In genomic region chrX:142564186-142564585, GRCm38 (mm10) we compare ENCODE assay signal across 21 mouse cellular contexts.
DNase-seq lines count a peak whose midpoint lies in the region; ATAC-seq and TF ChIP-seq lines count a peak whose summit lies in the region.
"Had no signal": no experiment of that assay in that cellular context is flagged by ENCODE, and none has a peak within 500 bp of the region (broad histone marks: within the 10 kb centered on the region; RNA-seq: fewer than 3 reads in every experiment).

No protein-coding gene starts in this region.

- H3K9me3 ChIP-seq in forebrain, embryonic 14.5 days (replicated peaks; ENCODE audit: control insufficient read depth, low read length): no peaks in the 10 kb centered on the region
- H3K9me3 ChIP-seq: heart, embryonic 10.5 days; hindbrain, embryonic 10.5 days; limb, embryonic 12.5 days; liver, embryonic 15.5 days; midbrain, embryonic 10.5 days; stomach, embryonic 15.5 days had no signal

- H3K4me3 ChIP-seq in cerebellum, adult 2 months (replicated peaks; ENCODE audit: insufficient read depth, low read depth, low read length): no peak overlapping the region
- H3K4me3 ChIP-seq in gastrocnemius, adult 2 months: no peak overlapping the region
- no peak overlapping the region for H3K4me3 ChIP-seq in forebrain, embryonic 14.5 days (ENCODE audit: low read depth, low read length)
- H3K4me3 ChIP-seq: erythroblast, embryonic 14.5 days; heart, embryonic 10.5 days; hindbrain, embryonic 10.5 days; limb, embryonic 12.5 days; liver, embryonic 15.5 days; midbrain, embryonic 10.5 days; stomach, embryonic 15.5 days had no signal

- no peaks in the 10 kb centered on the region for H3K4me1 ChIP-seq in cerebellum, adult 2 months (ENCODE audit: control insufficient read depth, insufficient read depth, low read length)
- no peaks in the 10 kb centered on the region for H3K4me1 ChIP-seq in forebrain, embryonic 14.5 days (ENCODE audit: control insufficient read depth, insufficient read depth, low read length)
- H3K4me1 ChIP-seq: heart, embryonic 10.5 days; hindbrain, embryonic 10.5 days; limb, embryonic 12.5 days; liver, embryonic 15.5 days; midbrain, embryonic 10.5 days; stomach, embryonic 15.5 days had no signal

- no peak overlapping the region for H3K4me2 ChIP-seq in forebrain, embryonic 14.5 days (ENCODE audit: low read length)
- H3K4me2 ChIP-seq: limb, embryonic 12.5 days; liver, embryonic 15.5 days; stomach, embryonic 15.5 days had no signal

- H3K27me3 ChIP-seq in cerebellum, adult 2 months (ENCODE audit: control insufficient read depth, insufficient read depth, low read length): no peaks in the 10 kb centered on the region
- no peaks in the 10 kb centered on the region for H3K27me3 ChIP-seq in forebrain, embryonic 14.5 days (replicated peaks; ENCODE audit: control insufficient read depth, insufficient read depth, low read length)
- H3K27me3 ChIP-seq: CH12.LX; stomach, embryonic 15.5 days had no signal

- intact Hi-C loops in gastrocnemius, adult 2 months (cut with DNase I): no loop called here

- H3K27ac ChIP-seq in cerebellum, adult 2 months (ENCODE audit: insufficient read depth, low read length): no peak overlapping the region
- no peak overlapping the region for H3K27ac ChIP-seq in gastrocnemius, adult 2 months
- H3K27ac ChIP-seq in forebrain, embryonic 14.5 days (ENCODE audit: low read depth, low read length): no peak overlapping the region
- H3K27ac ChIP-seq: heart, embryonic 10.5 days; hindbrain, embryonic 10.5 days; limb, embryonic 12.5 days; liver, embryonic 15.5 days; midbrain, embryonic 10.5 days; stomach, embryonic 15.5 days had no signal

- DNase-seq in cerebellum, postnatal 10 days: peak; percentile 27 to 41
- DNase-seq in cerebellum, adult 2 months: no peak
- peak; percentile 18 for DNase-seq in kidney, postnatal 10 days
- no peak for DNase-seq in kidney, adult 18-20 months
- DNase-seq in adrenal gland, adult 2 months: peak; percentile 56
- DNase-seq in gastrocnemius, adult 2 months: peak; percentile 46
- DNase-seq in cerebellum, adult 18-20 months: no peak
- DNase-seq in forebrain, embryonic 14.5 days (ENCODE audit: low spot score): no peak
- DNase-seq: cerebellum, adult 11 months; kidney, postnatal 25 days; right cerebral cortex, adult 18-20 months had no signal

- TF ChIP-seq POLR2A in cerebellum, adult 2 months (IDR thresholded peaks at IDR 0.05; ENCODE audit: borderline replicate concordance, insufficient read depth, low read length): no peak

- TF ChIP-seq CTCF in cerebellum, adult 2 months (IDR thresholded peaks at IDR 0.05; ENCODE audit: borderline replicate concordance, insufficient read depth, low read depth, low read length): no peak
- TF ChIP-seq CTCF in gastrocnemius, adult 2 months (IDR thresholded peaks at IDR 0.05): no peak

- H3K36me3 ChIP-seq in forebrain, embryonic 14.5 days (ENCODE audit: control insufficient read depth, insufficient read depth, low read length): no peaks in the 10 kb centered on the region
- H3K36me3 ChIP-seq: heart, embryonic 10.5 days; hindbrain, embryonic 10.5 days; limb, embryonic 12.5 days; liver, embryonic 15.5 days; midbrain, embryonic 10.5 days; stomach, embryonic 15.5 days had no signal

- 29% methylated on average over 9 of the region's 9 CpGs for WGBS in cerebellum, adult 2 months
- 80% methylated on average over 9 of the region's 9 CpGs for WGBS in forebrain, embryonic 14.5 days

- H3K9ac ChIP-seq in forebrain, embryonic 14.5 days (ENCODE audit: low read length): no peak overlapping the region
- H3K9ac ChIP-seq: limb, embryonic 12.5 days; liver, embryonic 15.5 days; stomach, embryonic 15.5 days had no signal

- ATAC-seq in forebrain, embryonic 14.5 days: no peak
- ATAC-seq: forebrain, embryonic 16.5 days; inflammation-experienced regulatory T-cells, adult 6 months had no signal

Comparison
In these comparisons a context has a peak if more than half of its experiments do, and no peak if none do; other contexts are left out.
1. DNase-seq: peak in cerebellum, postnatal 10 days (2 of 2), kidney, postnatal 10 days (single experiment), adrenal gland, adult 2 months (single experiment) and gastrocnemius, adult 2 months (single experiment); none in cerebellum, adult 2 months (0 of 2), kidney, adult 18-20 months (single experiment), cerebellum, adult 18-20 months (0 of 2) and forebrain, embryonic 14.5 days (single experiment).